Mouse (Mus musculus): ENCODE results near the gene Abhd16a.

Abhd16a gene

GRCm38 (mm10) chr17:35060071-35060470 lies 29.0 kb upstream of the Abhd16a start:
- no peak for DNase-seq (ENCODE audit: low spot score)

GRCm38 (mm10) chr17:35060737-35061297 lies 28.2 kb upstream of the Abhd16a start:
- DNase-seq (ENCODE audit: low spot score), result no peak

- DNase-seq (ENCODE audit: low spot score), result no peak
Observed at GRCm38 (mm10) chr17:35061299-35061698, 27.8 kb upstream of the Abhd16a start.

GRCm38 (mm10) chr17:35063466-35063865 lies 25.6 kb upstream of the Abhd16a start:
- DNase-seq (ENCODE audit: low spot score), result peak; percentile 77

GRCm38 (mm10) chr17:35064378-35064877 lies 24.6 kb upstream of the Abhd16a start:
- no peak for DNase-seq (ENCODE audit: low spot score)

- peak; percentile 52 for DNase-seq (ENCODE audit: low spot score)
Observed at GRCm38 (mm10) chr17:35064951-35065947, 23.8 kb upstream of the Abhd16a start, which contains the start of gene Ly6g6c. Gene Ly6g6c (plus strand): TSS chr17:35065388.

GRCm38 (mm10) chr17:35066084-35066483 lies 23.0 kb upstream of the Abhd16a start, which contains the start of gene Mpig6b:
Gene Mpig6b (minus strand): TSS chr17:35066184.
- DNase-seq (ENCODE audit: low spot score), result no peak

- DNase-seq (ENCODE audit: low spot score), result no peak
Observed at GRCm38 (mm10) chr17:35068213-35068914, 20.7 kb upstream of the Abhd16a start.

- DNase-seq (ENCODE audit: low spot score), result no peak
Observed at GRCm38 (mm10) chr17:35070556-35071229, 18.4 kb upstream of the Abhd16a start.

GRCm38 (mm10) chr17:35071454-35071853 lies 17.6 kb upstream of the Abhd16a start:
- DNase-seq (ENCODE audit: low spot score), result no peak

- DNase-seq (ENCODE audit: low spot score), result no peak
Observed at GRCm38 (mm10) chr17:35074097-35074496, 15.0 kb upstream of the Abhd16a start.

- no peak for DNase-seq (ENCODE audit: low spot score)
Observed at GRCm38 (mm10) chr17:35076507-35077176, 12.4 kb upstream of the Abhd16a start, which contains the start of gene Ly6g6e. Gene Ly6g6e (plus strand): TSS chr17:35076902.

GRCm38 (mm10) chr17:35077285-35077684 lies 11.8 kb upstream of the Abhd16a start:
- DNase-seq (ENCODE audit: low spot score), result no peak

- DNase-seq (ENCODE audit: low spot score), result no peak
Observed at GRCm38 (mm10) chr17:35077786-35078233, 11.3 kb upstream of the Abhd16a start, which contains the start of gene Ly6g6d. Gene Ly6g6d (minus strand): TSS chr17:35078065.

- no peak for DNase-seq (ENCODE audit: low spot score)
Observed at GRCm38 (mm10) chr17:35079778-35080177, 9.3 kb upstream of the Abhd16a start.

GRCm38 (mm10) chr17:35080248-35080647 lies 8.8 kb upstream of the Abhd16a start:
- no peak for DNase-seq (ENCODE audit: low spot score)

- no peak for DNase-seq (ENCODE audit: low spot score)
Observed at GRCm38 (mm10) chr17:35080710-35081109, 8.4 kb upstream of the Abhd16a start.

- DNase-seq (ENCODE audit: low spot score), result no peak
Observed at GRCm38 (mm10) chr17:35082841-35083576, 6.1 kb upstream of the Abhd16a start.

- DNase-seq (ENCODE audit: low spot score), result no peak
Observed at GRCm38 (mm10) chr17:35083929-35084497, 5.0 kb upstream of the Abhd16a start.
